Mouse (Mus musculus) testis, adult 2 months (tissue): ENCODE measurements around the gene Itgae. TPM values are rescaled to one million over a fixed set of nuclear protein-coding genes. Genes with fewer than 3 reads are reported as not detected.
"Not testable (repeated sequence)": the region's sequence is repeated elsewhere in the genome, so short reads cannot be mapped to it uniquely, and the experiment has no call there.

Experiments used
- H3K27ac ChIP-seq: fragments of 200-500 bp; 2 replicates; pipeline ENCODE4 v1.5.1; 2012; ENCODE audit warnings: low read depth, low read length; ENCODE audit not compliant: control insufficient read depth, insufficient read depth
- H3K27me3 ChIP-seq: fragments of 200-500 bp; 2 replicates; pipeline ENCODE4 v1.6.1; 2012; ENCODE audit warnings: mild to moderate bottlenecking, low read length, moderate library complexity; ENCODE audit not compliant: control insufficient read depth, insufficient read depth
- H3K36me3 ChIP-seq: fragments of 200-500 bp; 2 replicates; pipeline ENCODE4 v1.6.1; 2012; ENCODE audit warnings: mild to moderate bottlenecking, low read length; ENCODE audit not compliant: control insufficient read depth, insufficient read depth
- H3K4me1 ChIP-seq: fragments of 200-500 bp; 2 replicates; pipeline ENCODE4 v1.6.1; 2012; ENCODE audit warnings: low read length; ENCODE audit not compliant: control insufficient read depth, insufficient read depth
- H3K4me3 ChIP-seq: fragments of 200-500 bp; 2 replicates; pipeline ENCODE4 v1.5.1; 2012; ENCODE audit warnings: low read depth, mild to moderate bottlenecking, low read length, moderate library complexity, mixed read lengths; ENCODE audit not compliant: control insufficient read depth
- CTCF ChIP-seq: fragments of 200-500 bp; IDR thresholded peaks from 2 replicates; pipeline ENCODE4 v1.5.1; 2012; ENCODE audit warnings: low read depth, mild to moderate bottlenecking, inconsistent platforms, low read length, moderate library complexity; ENCODE audit not compliant: control insufficient read depth, insufficient read depth, insufficient replicate concordance
- POLR2A ChIP-seq: fragments of 200-500 bp; IDR thresholded peaks from 2 replicates; pipeline ENCODE4 v1.6.1; 2012; ENCODE audit warnings: low read depth, mild to moderate bottlenecking, inconsistent platforms, low read length, moderate library complexity; ENCODE audit not compliant: control insufficient read depth
- polyA plus RNA-seq: library from polyadenylated mRNA; depleted of rRNA; stranded (reverse); fragments of >200 nt; gene quantifications from 2 replicates; pipeline ENCODE4 v1.2.3, GENCODE M21; 2012

Itgae gene
- polyA plus RNA-seq, 1 experiment: 13.7 TPM

DNA sequence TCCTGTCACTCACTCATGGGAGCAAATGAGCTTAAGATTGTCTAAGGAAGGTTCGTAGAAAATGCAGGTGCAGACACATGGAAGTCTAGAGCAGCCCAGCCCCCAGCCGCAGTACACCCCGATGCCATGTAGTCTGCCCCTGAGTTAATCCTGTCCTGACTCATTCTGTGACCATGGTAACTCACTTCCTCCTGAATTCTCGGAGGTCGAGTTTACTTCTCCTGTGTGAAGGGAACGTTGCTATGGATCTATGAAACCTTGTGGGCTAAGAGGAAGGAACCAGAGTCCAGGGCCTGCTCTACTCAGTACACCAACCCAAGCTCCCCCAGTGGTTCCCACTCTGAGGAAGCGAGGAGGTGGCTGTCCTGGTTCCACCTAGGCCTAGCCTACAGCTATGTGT lies 2.5 kb downstream of the Itgae start:
- no peak overlapping the region for H3K27ac ChIP-seq
- no peaks in the 10 kb centered on the region for H3K4me1 ChIP-seq
- H3K36me3 ChIP-seq: no peaks in the 10 kb centered on the region
- H3K27me3 ChIP-seq: no peaks in the 10 kb centered on the region
- TF ChIP-seq CTCF (no peak), POLR2A (no peak)
- no peak overlapping the region for H3K4me3 ChIP-seq

DNA sequence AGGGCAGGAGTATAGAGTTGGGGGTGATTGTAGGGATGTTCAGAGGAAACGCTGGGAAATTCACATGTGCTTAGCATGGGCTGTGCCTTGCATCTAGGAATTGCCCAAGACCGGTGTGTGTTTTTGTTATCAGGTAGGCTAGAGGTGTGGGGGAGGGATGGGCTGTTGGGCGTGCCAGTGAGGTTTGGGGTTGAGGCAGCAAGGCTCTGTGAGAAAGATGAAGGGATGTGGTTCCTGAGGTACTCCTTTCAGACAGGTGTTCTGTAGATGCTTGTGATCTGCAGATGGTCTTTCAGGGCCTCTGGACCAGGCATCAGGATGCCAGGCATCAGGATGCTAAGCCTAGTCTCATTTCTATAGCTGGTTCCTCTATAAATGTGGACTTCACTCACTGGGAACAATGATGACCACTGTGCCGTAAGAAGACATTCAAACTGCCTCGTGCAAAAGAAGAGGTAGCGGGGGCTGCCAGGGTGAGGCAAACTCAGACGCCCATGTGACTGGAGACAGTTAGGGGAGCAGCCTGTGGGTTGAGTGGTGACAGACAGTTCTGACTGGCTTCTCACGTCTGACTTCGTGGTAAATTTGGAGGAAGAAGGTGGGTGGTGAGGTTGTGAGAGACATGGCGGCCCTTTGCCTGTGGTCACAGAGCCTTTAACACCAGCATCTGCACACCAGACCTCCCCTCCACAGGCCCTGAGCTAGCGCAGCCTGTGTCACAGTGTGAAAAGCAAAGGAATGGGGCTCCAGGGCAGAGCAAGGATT lies 4.0 kb downstream of the Itgae start:
- Histone ChIP-seq H3K4me3 (no peak overlapping the region), H3K27me3 (no peaks in the 10 kb centered on the region), H3K27ac (no peak overlapping the region), H3K36me3 (no peaks in the 10 kb centered on the region), H3K4me1 (no peaks in the 10 kb centered on the region)
- no peak for TF ChIP-seq CTCF
- TF ChIP-seq POLR2A: no peak

- TF ChIP-seq POLR2A (no peak), CTCF (no peak)
- Histone ChIP-seq H3K4me1 (0 out of 2 replicates have a peak, but pooled peaks cover 2% of the 10 kb centered on the region), H3K27me3 (no peaks in the 10 kb centered on the region), H3K4me3 (no peak overlapping the region), H3K36me3 (no peaks in the 10 kb centered on the region), H3K27ac (no peak overlapping the region)
Observed at GRCm38 (mm10) chr11:73098860-73099259, 8.5 kb downstream of the Itgae start.

DNA sequence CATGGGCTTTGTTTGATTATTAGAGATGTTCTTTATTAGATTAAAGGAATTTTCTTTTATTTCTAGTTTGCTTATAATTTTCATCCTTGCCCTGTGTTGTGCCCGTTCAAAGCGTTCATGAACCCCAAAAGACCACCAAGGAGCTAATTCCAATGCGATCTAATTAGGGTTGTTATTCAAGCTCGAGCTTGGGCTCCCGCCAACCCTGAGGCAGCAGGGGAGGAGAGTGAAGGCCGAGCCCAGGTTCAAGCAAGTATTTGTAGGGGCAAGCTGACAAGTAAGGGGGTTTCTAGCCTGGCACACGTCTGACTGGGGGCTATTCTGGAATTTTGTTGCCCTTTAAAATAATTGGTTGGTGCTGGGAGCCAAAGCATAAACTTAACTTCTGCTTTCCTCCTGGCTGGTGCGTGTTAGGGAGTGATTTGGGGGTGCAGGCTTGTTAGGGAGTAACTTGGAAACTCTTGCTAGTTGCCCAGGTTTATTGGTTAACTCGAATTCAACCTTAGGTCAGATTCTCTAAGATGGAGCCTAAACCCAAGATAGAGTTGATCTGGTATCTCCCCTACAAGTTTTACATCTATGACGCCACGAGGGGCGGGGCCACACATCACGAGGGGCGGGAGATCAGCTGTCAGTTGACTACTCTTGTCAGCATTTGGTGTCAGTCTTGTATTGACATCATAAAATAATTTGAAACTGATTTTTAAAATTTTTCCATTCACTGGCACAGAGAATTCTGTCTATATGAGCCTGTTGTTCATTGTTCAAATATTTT lies 9.8 kb downstream of the Itgae start:
- H3K36me3 ChIP-seq: no peaks in the 10 kb centered on the region
- 0 out of 2 replicates have a peak, but pooled peaks cover 2% of the 10 kb centered on the region for H3K4me1 ChIP-seq
- no peaks in the 10 kb centered on the region for H3K27me3 ChIP-seq
- no peak overlapping the region for H3K4me3 ChIP-seq
- TF ChIP-seq POLR2A (no peak), CTCF (no peak)
- no peak overlapping the region for H3K27ac ChIP-seq

- H3K4me3 ChIP-seq: no peak overlapping the region
- H3K27me3 ChIP-seq: no peaks in the 10 kb centered on the region
- no peak for TF ChIP-seq CTCF
- no peak for TF ChIP-seq POLR2A
Observed at GRCm38 (mm10) chr11:73101308-73101707, 10.9 kb downstream of the Itgae start.

DNA sequence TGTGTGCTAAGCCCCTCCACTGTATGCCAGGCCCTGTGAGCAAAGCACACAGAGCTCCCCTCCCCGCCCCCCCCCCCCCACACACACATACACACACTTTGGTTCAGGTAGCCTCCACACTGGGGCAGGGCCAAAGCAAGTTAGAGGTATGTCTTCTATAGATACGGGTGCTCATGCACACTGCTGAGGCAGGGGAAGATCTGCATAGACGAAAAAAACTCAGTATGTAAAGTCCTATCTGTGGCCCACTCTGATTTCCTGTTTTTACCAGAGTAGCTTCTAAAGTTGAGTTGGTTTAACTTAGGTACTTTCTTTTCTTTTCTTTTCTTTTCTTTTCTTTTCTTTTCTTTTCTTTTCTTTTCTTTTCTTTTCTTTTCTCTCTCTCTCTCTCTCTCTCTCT lies 14.9 kb downstream of the Itgae start:
- no peak for TF ChIP-seq CTCF
- no peak for TF ChIP-seq POLR2A
- no peak overlapping the region for H3K4me3 ChIP-seq
- H3K36me3 ChIP-seq: no peaks in the 10 kb centered on the region
- no peak overlapping the region for H3K27ac ChIP-seq
- 0 out of 2 replicates have a peak, but pooled peaks cover 2% of the 10 kb centered on the region for H3K4me1 ChIP-seq
- H3K27me3 ChIP-seq: no peaks in the 10 kb centered on the region

More at GRCm38 (mm10) chr11:73101308-73101707, 10.9 kb downstream of the Itgae start:
- H3K27ac ChIP-seq: no peak overlapping the region
- H3K36me3 ChIP-seq: no peaks in the 10 kb centered on the region
- H3K4me1 ChIP-seq: 0 out of 2 replicates have a peak, but pooled peaks cover 2% of the 10 kb centered on the region

DNA sequence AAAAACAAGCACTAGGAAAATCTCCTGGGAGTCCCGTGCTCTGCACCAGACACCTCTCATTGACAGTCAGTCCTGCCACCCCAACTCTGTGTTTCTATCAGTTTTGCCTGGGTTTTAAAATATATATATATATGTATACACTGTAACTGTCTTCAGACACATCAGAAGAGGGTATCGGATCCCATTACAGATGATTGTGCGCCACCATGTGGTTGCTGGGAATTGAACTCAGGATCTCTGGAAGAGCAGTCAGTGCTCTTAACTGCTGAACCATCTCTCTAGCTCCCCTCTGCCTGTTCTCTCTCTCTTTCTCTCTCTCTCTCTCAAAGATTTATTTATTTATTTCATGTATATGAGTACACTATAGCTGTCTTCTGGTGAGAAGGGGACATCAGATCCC lies 17.0 kb downstream of the Itgae start:
- H3K4me3 ChIP-seq, H3K4me1 ChIP-seq, H3K27ac ChIP-seq, H3K27me3 ChIP-seq, H3K36me3 ChIP-seq: not testable (repeated sequence)
